ENCODE assay signal across 25 mouse cellular contexts in the genomic region with DNA sequence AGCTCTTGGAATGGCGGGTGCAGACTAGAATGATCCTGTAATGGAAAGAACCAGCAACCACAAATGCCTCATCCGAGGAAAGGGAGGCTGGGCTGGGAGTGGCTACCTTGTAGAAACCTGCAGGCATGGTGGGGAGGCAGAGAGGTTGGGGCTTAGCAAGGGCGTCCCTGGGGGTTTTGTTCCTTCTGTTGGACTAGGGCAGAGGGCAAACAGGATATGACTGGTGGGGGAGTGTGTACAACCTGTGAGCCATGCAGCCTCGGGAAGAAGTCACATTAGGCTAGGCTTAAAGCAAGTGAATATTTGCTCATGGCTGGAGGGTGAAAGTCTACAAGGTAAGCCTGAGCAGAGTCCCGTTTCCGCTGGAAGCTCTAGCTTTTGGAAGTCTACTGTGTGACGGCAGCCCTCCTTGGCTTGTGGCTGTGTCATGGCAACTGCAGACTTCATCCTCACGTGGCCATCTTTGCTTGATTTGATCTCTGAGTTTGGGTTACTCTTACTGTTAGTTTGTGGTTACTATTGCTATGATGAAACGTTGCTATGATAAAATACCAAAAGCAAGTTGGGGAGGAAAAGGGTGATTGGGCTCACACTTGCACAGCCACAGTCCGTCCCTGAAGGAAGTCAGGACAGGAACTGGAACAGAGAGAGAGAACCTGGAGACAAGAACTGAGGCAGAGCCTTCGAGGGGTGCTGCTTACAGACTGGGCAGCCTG. TPM values are rescaled to one million over a fixed set of nuclear protein-coding genes. Genes with fewer than 3 reads are reported as not detected.
A peak's percentile ranks its signal among the peaks of the same experiment; 100 is the strongest.
DNase-seq lines count a peak whose midpoint lies in the region; ATAC-seq and TF ChIP-seq lines count a peak whose summit lies in the region.
"Had no signal": no experiment of that assay in that cellular context is flagged by ENCODE, and none has a peak within 500 bp of the region (broad histone marks: within the 10 kb centered on the region; RNA-seq: fewer than 3 reads in every experiment).

No protein-coding gene starts in this region.

- no peaks in the 10 kb centered on the region for H3K27me3 ChIP-seq in E14TG2a.4 (ENCODE audit: insufficient read depth, low read length)
- H3K27me3 ChIP-seq: CH12.LX, Patski had no signal

- TF ChIP-seq CTCF in E14TG2a.4 (conservative IDR thresholded peaks at IDR 0.05; ENCODE audit: low read length), result no peak

- peak; percentile 75 for DNase-seq in 416B (ENCODE audit: low read depth)
- no peak for DNase-seq in ovary, postnatal 14 days (ENCODE audit: low spot score)
- DNase-seq in frontal cortex, adult 2 months (ENCODE audit: extremely low spot score in 1 of 2, low spot score in 1 of 2), result no peak
- DNase-seq in layer of hippocampus, adult 18-20 months (ENCODE audit: low spot score in 2 of 2), result no peak
- DNase-seq: adrenal gland, adult 8-10 months; cerebellum, adult 8-10 months; heart, postnatal 14 days; kidney, adult 18-20 months; layer of hippocampus, postnatal 36 days; left cerebral cortex, postnatal 4 days; lung, embryonic 14.5 days; lung, postnatal 14 days; midbrain, embryonic 14.5 days; spleen, adult 18-20 months; thymus, postnatal 14 days had no signal

- H3K4me1 ChIP-seq in E14TG2a.4 (replicated peaks; ENCODE audit: low read depth, low read length), result peaks cover 52% of the 10 kb centered on the region

- H3K4me3 ChIP-seq in E14TG2a.4 (replicated peaks; ENCODE audit: low read length), result peak overlapping the region; percentile 41
- H3K4me3 ChIP-seq: erythroblast, embryonic 14.5 days; kidney, embryonic 15.5 days; megakaryocyte, embryonic 14.5 days had no signal

- no peaks in the 10 kb centered on the region for H3K9me3 ChIP-seq in E14TG2a.4 (ENCODE audit: low read length)
- H3K9me3 ChIP-seq: kidney, embryonic 15.5 days had no signal

- peak; percentile 79 for ATAC-seq in granulocyte monocyte progenitor cell, adult 5-6 weeks (replicated peaks; ENCODE audit: poor library complexity, severe bottlenecking)
- peak; percentile 75 for ATAC-seq in megakaryocyte progenitor cell, adult 5-6 weeks (replicated peaks; ENCODE audit: poor library complexity)
- ATAC-seq: forebrain, embryonic 16.5 days; hindbrain, embryonic 16.5 days; Patski had no signal

- H3K36me3 ChIP-seq in E14TG2a.4 (ENCODE audit: insufficient read depth, low read length), result peaks cover 16% of the 10 kb centered on the region; the same call in 1 of the 2 replicates
- H3K36me3 ChIP-seq: kidney, embryonic 15.5 days had no signal

RNA-seq across cellular contexts. Expression of a gene that starts 13.3 kb away (rescaled TPM):
- 2.3 and 5.6 TPM in 2 replicates for total RNA-seq in granulocyte monocyte progenitor cell, adult 5-6 weeks (2014; fragmentation: Nextera tagmentation)
- 1.4 and 2.3 TPM in 2 replicates for total RNA-seq in granulocyte monocyte progenitor cell, adult 5-6 weeks (2017)
- total RNA-seq in megakaryocyte progenitor cell, adult 5-6 weeks (2015), result 0.61 and 1.5 TPM in 2 replicates
- total RNA-seq in megakaryocyte progenitor cell, adult 5-6 weeks (2017), result 0.29 and 1.8 TPM in 2 replicates
- polyA plus RNA-seq in frontal cortex, adult 2 months (2012; rRNA removed), result 1.8 and 2.1 TPM in 2 replicates
- 1 to 10 TPM in 1 of 2 experiments, under 1 TPM in 1; 0.77 to 1.2 TPM for total RNA-seq in layer of hippocampus, adult 18-20 months (2021)
- polyA plus RNA-seq: erythroblast, embryonic 14.5 days had no signal

RNA-seq across cellular contexts. Expression of a gene that starts 22.5 kb away (rescaled TPM):
- 71.4 and 82.0 TPM in 2 replicates for total RNA-seq in granulocyte monocyte progenitor cell, adult 5-6 weeks (2014; fragmentation: Nextera tagmentation)
- total RNA-seq in granulocyte monocyte progenitor cell, adult 5-6 weeks (2017), result 15.7 and 18.7 TPM in 2 replicates
- 65.8 and 66.4 TPM in 2 replicates for total RNA-seq in megakaryocyte progenitor cell, adult 5-6 weeks (2015)
- 15.3 and 17.4 TPM in 2 replicates for total RNA-seq in megakaryocyte progenitor cell, adult 5-6 weeks (2017)
- 30.4 and 39.6 TPM in 2 replicates for polyA plus RNA-seq in frontal cortex, adult 2 months (2012; rRNA removed)
- total RNA-seq in layer of hippocampus, adult 18-20 months (2021), result 10 to 100 TPM; 28.2 to 29.0 TPM

RNA-seq across cellular contexts. Expression of a gene that starts 24.9 kb away (rescaled TPM):
- total RNA-seq in granulocyte monocyte progenitor cell, adult 5-6 weeks (2014; fragmentation: Nextera tagmentation), result 104 and 108 TPM in 2 replicates
- 158 and 161 TPM in 2 replicates for total RNA-seq in granulocyte monocyte progenitor cell, adult 5-6 weeks (2017)
- 41.4 and 42.1 TPM in 2 replicates for total RNA-seq in megakaryocyte progenitor cell, adult 5-6 weeks (2015)
- 148 and 184 TPM in 2 replicates for total RNA-seq in megakaryocyte progenitor cell, adult 5-6 weeks (2017)
- polyA plus RNA-seq in frontal cortex, adult 2 months (2012; rRNA removed), result 226 and 229 TPM in 2 replicates
- total RNA-seq in layer of hippocampus, adult 18-20 months (2021), result 100 to 1,000 TPM; 179 to 182 TPM

RNA-seq across cellular contexts. Expression of a gene that starts 32.1 kb away (rescaled TPM):
- 86.7 and 93.2 TPM in 2 replicates for total RNA-seq in granulocyte monocyte progenitor cell, adult 5-6 weeks (2014; fragmentation: Nextera tagmentation)
- total RNA-seq in granulocyte monocyte progenitor cell, adult 5-6 weeks (2017), result 75.8 and 79.7 TPM in 2 replicates
- total RNA-seq in megakaryocyte progenitor cell, adult 5-6 weeks (2015), result 46.0 and 52.2 TPM in 2 replicates
- 76.3 and 87.6 TPM in 2 replicates for total RNA-seq in megakaryocyte progenitor cell, adult 5-6 weeks (2017)
- 173 and 175 TPM in 2 replicates for polyA plus RNA-seq in frontal cortex, adult 2 months (2012; rRNA removed)
- 100 to 1,000 TPM; 192 to 196 TPM for total RNA-seq in layer of hippocampus, adult 18-20 months (2021)

RNA-seq across cellular contexts. Expression of a gene that starts 33.2 kb away (rescaled TPM):
- total RNA-seq in granulocyte monocyte progenitor cell, adult 5-6 weeks (2014; fragmentation: Nextera tagmentation), result 20.9 and 22.8 TPM in 2 replicates
- total RNA-seq in granulocyte monocyte progenitor cell, adult 5-6 weeks (2017), result 7.2 and 9.0 TPM in 2 replicates
- 12.9 and 14.9 TPM in 2 replicates for total RNA-seq in megakaryocyte progenitor cell, adult 5-6 weeks (2015)
- total RNA-seq in megakaryocyte progenitor cell, adult 5-6 weeks (2017), result 6.6 and 7.0 TPM in 2 replicates
- polyA plus RNA-seq in frontal cortex, adult 2 months (2012; rRNA removed), result 10.5 and 12.4 TPM in 2 replicates
- total RNA-seq in layer of hippocampus, adult 18-20 months (2021), result 10 to 100 TPM; 20.0 to 20.1 TPM
